Mouse (Mus musculus) cerebellum, adult 9-11 months (tissue): Measurements from ENCODE around the gene Cyth2.
A peak's percentile ranks its signal among the peaks of the same experiment; 100 is the strongest.

ENCODE experiments used
- DNase-seq: peaks from one replicate; pipeline ENCODE4 v3.0.0; 2022

Cyth2 gene

GRCm38 (mm10) chr7:45809276-45810075, 4.9 kb downstream of the Cyth2 start:
- no peak for DNase-seq

- DNase-seq: no peak
Observed at GRCm38 (mm10) chr7:45808471-45808870, 5.9 kb downstream of the Cyth2 start.

- no peak for DNase-seq
Observed at GRCm38 (mm10) chr7:45805941-45806340, 8.4 kb downstream of the Cyth2 start.

- DNase-seq: no peak
Observed at GRCm38 (mm10) chr7:45802551-45802950, 11.8 kb downstream of the Cyth2 start.

- DNase-seq: peak; percentile 89
Observed at GRCm38 (mm10) chr7:45801348-45801747, 13.0 kb downstream of the Cyth2 start.

GRCm38 (mm10) chr7:45800546-45801204, 13.7 kb downstream of the Cyth2 start:
- DNase-seq: no peak

GRCm38 (mm10) chr7:45800001-45800400, 14.4 kb downstream of the Cyth2 start:
- DNase-seq: peak; percentile 12

- no peak for DNase-seq
Observed at GRCm38 (mm10) chr7:45798931-45799330, 15.4 kb downstream of the Cyth2 start.

- peak; percentile 61 for DNase-seq
Observed at GRCm38 (mm10) chr7:45798511-45798836, 15.9 kb downstream of the Cyth2 start.

- peak; percentile 50 for DNase-seq
Observed at GRCm38 (mm10) chr7:45797661-45798510, 16.5 kb downstream of the Cyth2 start.

- peak; percentile 28 for DNase-seq
Observed at GRCm38 (mm10) chr7:45796950-45797349, 17.4 kb downstream of the Cyth2 start.

- DNase-seq: peak; percentile 47
Observed at GRCm38 (mm10) chr7:45794971-45795370, 19.4 kb downstream of the Cyth2 start.

- DNase-seq: peak; percentile 34
Observed at GRCm38 (mm10) chr7:45793969-45794585, 20.3 kb downstream of the Cyth2 start.

- no peak for DNase-seq
Observed at GRCm38 (mm10) chr7:45793240-45793639, 21.1 kb downstream of the Cyth2 start.

- DNase-seq: peak; percentile 28
Observed at GRCm38 (mm10) chr7:45791756-45792490, 22.5 kb downstream of the Cyth2 start.

- DNase-seq: peak; percentile 35
Observed at GRCm38 (mm10) chr7:45790721-45791120, 23.7 kb downstream of the Cyth2 start.

GRCm38 (mm10) chr7:45787642-45788041, 26.7 kb downstream of the Cyth2 start:
- peak; percentile 71 for DNase-seq

- peak; percentile 87 for DNase-seq
Observed at GRCm38 (mm10) chr7:45786661-45787413, 27.5 kb downstream of the Cyth2 start.

GRCm38 (mm10) chr7:45786136-45786578, 28.2 kb downstream of the Cyth2 start:
- DNase-seq: peak; percentile 89

GRCm38 (mm10) chr7:45785388-45786135, 28.8 kb downstream of the Cyth2 start:
- peak; percentile 87 for DNase-seq
